Mouse (Mus musculus): ENCODE results near the gene Zp3. TPM values are rescaled to one million over a fixed set of nuclear protein-coding genes. Genes with fewer than 3 reads are reported as not detected.
A peak's percentile ranks its signal among the peaks of the same experiment; 100 is the strongest.

The Zp3 gene
- polyA plus RNA-seq (2014; fragmentation: Nextera tagmentation; extraction: Ambion mirVana): not detected in 2 replicates

- no peaks in the 10 kb centered on the region for H3K9me3 ChIP-seq (ENCODE audit: control insufficient read depth, low read length)
- no peak within 1 kb of the TSS for H3K27ac ChIP-seq (ENCODE audit: low read depth, low read length)
- H3K27me3 ChIP-seq (replicated peaks; ENCODE audit: control insufficient read depth, insufficient read depth, low read length): no peaks in the 10 kb centered on the region
- no peak within 1 kb of the TSS for H3K9ac ChIP-seq (ENCODE audit: low read depth, low read length)
- DNase-seq (ENCODE audit: low spot score) (no peak), ATAC-seq (replicated peaks; ENCODE audit: low FRiP score) (no peak)
- no peak within 1 kb of the TSS for H3K4me3 ChIP-seq (ENCODE audit: low read depth, low read length)
- no peak within 1 kb of the TSS for H3K4me2 ChIP-seq
- H3K36me3 ChIP-seq (ENCODE audit: control insufficient read depth, insufficient read depth, low read length): no peaks in the 10 kb centered on the region
- WGBS: 62% methylated on average over 8 of the region's 8 CpGs
- H3K4me1 ChIP-seq (replicated peaks; ENCODE audit: control insufficient read depth, insufficient read depth, low read length): no peaks in the 10 kb centered on the region
Observed at GRCm38 (mm10) chr5:135979904-135980303, at the start of gene Zp3. Gene Zp3, plus strand, starts transcription at chr5:135980099.

- no peak for ATAC-seq (replicated peaks; ENCODE audit: low FRiP score)
- Histone ChIP-seq H3K4me1 (replicated peaks; ENCODE audit: control insufficient read depth, insufficient read depth, low read length) (peaks cover 16% of the 10 kb centered on the region), H3K9ac (ENCODE audit: low read depth, low read length) (no peak overlapping the region)
Observed at GRCm38 (mm10) chr5:135931526-135931925, 48.4 kb upstream of the Zp3 start.

GRCm38 (mm10) chr5:135932359-135932758, 47.5 kb upstream of the Zp3 start:
- Histone ChIP-seq H3K4me3 (ENCODE audit: low read depth, low read length) (no peak overlapping the region), H3K27ac (ENCODE audit: low read depth, low read length) (no peak overlapping the region), H3K27me3 (replicated peaks; ENCODE audit: control insufficient read depth, insufficient read depth, low read length) (no peaks in the 10 kb centered on the region), H3K4me1 (replicated peaks; ENCODE audit: control insufficient read depth, insufficient read depth, low read length) (peaks cover 16% of the 10 kb centered on the region), H3K9ac (ENCODE audit: low read depth, low read length) (no peak overlapping the region), H3K36me3 (ENCODE audit: control insufficient read depth, insufficient read depth, low read length) (peaks cover 30% of the 10 kb centered on the region), H3K4me2 (peak overlapping the region; percentile 65), H3K9me3 (ENCODE audit: control insufficient read depth, low read length) (no peaks in the 10 kb centered on the region)
- 88% methylated on average over 2 of the region's 2 CpGs for WGBS
- ATAC-seq (replicated peaks; ENCODE audit: low FRiP score) (no peak), DNase-seq (ENCODE audit: low spot score) (no peak)

More at GRCm38 (mm10) chr5:135931526-135931925, 48.4 kb upstream of the Zp3 start:
- no peaks in the 10 kb centered on the region for H3K27me3 ChIP-seq (replicated peaks; ENCODE audit: control insufficient read depth, insufficient read depth, low read length)
- H3K36me3 ChIP-seq (ENCODE audit: control insufficient read depth, insufficient read depth, low read length): peaks cover 35% of the 10 kb centered on the region
- no peak for DNase-seq (ENCODE audit: low spot score)
- 86% methylated on average over 9 of the region's 9 CpGs for WGBS
- H3K4me3 ChIP-seq (ENCODE audit: low read depth, low read length): no peak overlapping the region
- no peak overlapping the region for H3K27ac ChIP-seq (ENCODE audit: low read depth, low read length)
- no peaks in the 10 kb centered on the region for H3K9me3 ChIP-seq (ENCODE audit: control insufficient read depth, low read length)
- no peak overlapping the region; the same call in 1 of the 2 replicates for H3K4me2 ChIP-seq

DNA sequence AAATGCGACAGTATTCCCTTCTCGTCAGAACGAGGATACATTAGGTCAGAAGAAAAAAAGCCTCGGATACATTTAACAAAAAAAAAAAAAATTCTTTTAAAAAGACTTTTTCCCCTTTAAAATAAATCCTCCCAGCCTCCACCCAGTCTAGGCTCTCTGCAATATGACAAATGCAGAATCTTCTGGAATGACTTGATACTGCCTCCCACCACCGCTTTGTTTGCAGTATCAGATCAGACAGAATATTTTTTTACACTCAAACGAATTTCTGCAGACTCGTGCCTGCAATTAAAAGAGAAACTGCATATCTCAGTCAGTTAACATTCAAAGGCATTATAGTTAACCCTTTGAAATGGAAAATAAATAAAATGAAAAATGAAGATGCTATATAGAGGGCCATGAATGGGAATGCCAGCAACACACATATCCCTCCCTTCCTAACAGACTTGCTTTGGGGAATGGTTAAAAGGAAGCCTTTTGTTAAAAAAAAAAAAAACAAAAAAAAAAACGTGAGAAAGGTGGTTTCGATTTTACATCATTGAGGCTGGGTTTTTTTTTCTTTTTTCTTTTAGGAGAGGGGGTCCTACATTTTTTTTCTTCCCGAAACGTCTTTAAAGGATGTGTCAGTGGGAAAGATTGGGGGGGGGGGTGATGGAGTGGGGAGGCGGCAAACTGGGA, 46.5 kb upstream of the Zp3 start:
- peak overlapping the region; percentile 98 for H3K27ac ChIP-seq (ENCODE audit: low read depth, low read length)
- 13% methylated on average over 12 of the region's 12 CpGs for WGBS
- DNase-seq (ENCODE audit: low spot score) (no peak), ATAC-seq (replicated peaks; ENCODE audit: low FRiP score) (no peak)
- no peaks in the 10 kb centered on the region for H3K9me3 ChIP-seq (ENCODE audit: control insufficient read depth, low read length)
- peaks cover 24% of the 10 kb centered on the region for H3K36me3 ChIP-seq (ENCODE audit: control insufficient read depth, insufficient read depth, low read length)
- H3K9ac ChIP-seq (ENCODE audit: low read depth, low read length): peak overlapping the region; percentile 95
- H3K4me3 ChIP-seq (ENCODE audit: low read depth, low read length): peak overlapping the region; percentile 89
- H3K27me3 ChIP-seq (replicated peaks; ENCODE audit: control insufficient read depth, insufficient read depth, low read length): no peaks in the 10 kb centered on the region
- H3K4me1 ChIP-seq (replicated peaks; ENCODE audit: control insufficient read depth, insufficient read depth, low read length): peaks cover 16% of the 10 kb centered on the region
- peak overlapping the region; percentile 65 for H3K4me2 ChIP-seq

- peak overlapping the region; percentile 89 for H3K4me3 ChIP-seq (ENCODE audit: low read depth, low read length)
- peaks cover 16% of the 10 kb centered on the region for H3K4me1 ChIP-seq (replicated peaks; ENCODE audit: control insufficient read depth, insufficient read depth, low read length)
- no peaks in the 10 kb centered on the region for H3K27me3 ChIP-seq (replicated peaks; ENCODE audit: control insufficient read depth, insufficient read depth, low read length)
- no peak for DNase-seq (ENCODE audit: low spot score)
- H3K27ac ChIP-seq (ENCODE audit: low read depth, low read length): peak overlapping the region; percentile 98
- H3K4me2 ChIP-seq: peak overlapping the region; percentile 65
- ATAC-seq (replicated peaks; ENCODE audit: low FRiP score): peak; percentile 69
- H3K9me3 ChIP-seq (ENCODE audit: control insufficient read depth, low read length): no peaks in the 10 kb centered on the region
- WGBS: under 1% methylated on average over 33 of the region's 35 CpGs
- peak overlapping the region; percentile 95 for H3K9ac ChIP-seq (ENCODE audit: low read depth, low read length)
- peaks cover 22% of the 10 kb centered on the region for H3K36me3 ChIP-seq (ENCODE audit: control insufficient read depth, insufficient read depth, low read length)
Observed at GRCm38 (mm10) chr5:135933900-135934441, 45.9 kb upstream of the Zp3 start.

GRCm38 (mm10) chr5:135934481-135935175, 45.3 kb upstream of the Zp3 start, which contains the start of gene Ywhag:
Gene Ywhag, minus strand, starts transcription at chr5:135934616.
- Histone ChIP-seq H3K4me2 (peak within 1 kb of the TSS; percentile 65), H3K27ac (ENCODE audit: low read depth, low read length) (peak within 1 kb of the TSS; percentile 98), H3K9me3 (ENCODE audit: control insufficient read depth, low read length) (no peaks in the 10 kb centered on the region), H3K27me3 (replicated peaks; ENCODE audit: control insufficient read depth, insufficient read depth, low read length) (no peaks in the 10 kb centered on the region), H3K4me1 (replicated peaks; ENCODE audit: control insufficient read depth, insufficient read depth, low read length) (peaks cover 16% of the 10 kb centered on the region), H3K4me3 (ENCODE audit: low read depth, low read length) (peak within 1 kb of the TSS; percentile 89), H3K9ac (ENCODE audit: low read depth, low read length) (peak within 1 kb of the TSS; percentile 95), H3K36me3 (ENCODE audit: control insufficient read depth, insufficient read depth, low read length) (peaks cover 17% of the 10 kb centered on the region)
- ATAC-seq (replicated peaks; ENCODE audit: low FRiP score) (peak; percentile 94), DNase-seq (ENCODE audit: low spot score) (peak; percentile 97)
- WGBS: under 1% methylated on average over 47 of the region's 48 CpGs

- peak overlapping the region; percentile 95 for H3K9ac ChIP-seq (ENCODE audit: low read depth, low read length)
- peak overlapping the region; percentile 98 for H3K27ac ChIP-seq (ENCODE audit: low read depth, low read length)
- H3K4me1 ChIP-seq (replicated peaks; ENCODE audit: control insufficient read depth, insufficient read depth, low read length): peaks cover 16% of the 10 kb centered on the region
- H3K4me2 ChIP-seq: peak overlapping the region; percentile 65
- 52% methylated on average over 7 of the region's 7 CpGs for WGBS
- peak overlapping the region; percentile 89 for H3K4me3 ChIP-seq (ENCODE audit: low read depth, low read length)
- no peaks in the 10 kb centered on the region for H3K9me3 ChIP-seq (ENCODE audit: control insufficient read depth, low read length)
- ATAC-seq (replicated peaks; ENCODE audit: low FRiP score) (peak; percentile 8; the same call in 1 of the 2 replicates), DNase-seq (ENCODE audit: low spot score) (no peak)
- peaks cover 13% of the 10 kb centered on the region for H3K36me3 ChIP-seq (ENCODE audit: control insufficient read depth, insufficient read depth, low read length)
- no peaks in the 10 kb centered on the region for H3K27me3 ChIP-seq (replicated peaks; ENCODE audit: control insufficient read depth, insufficient read depth, low read length)
Observed at GRCm38 (mm10) chr5:135935176-135935523, 44.7 kb upstream of the Zp3 start.

GRCm38 (mm10) chr5:135935641-135936190, 44.2 kb upstream of the Zp3 start:
- Histone ChIP-seq H3K27ac (ENCODE audit: low read depth, low read length) (peak overlapping the region; percentile 98; the same call in 1 of the 2 replicates), H3K9ac (ENCODE audit: low read depth, low read length) (no peak overlapping the region), H3K4me2 (peak overlapping the region; percentile 65), H3K9me3 (ENCODE audit: control insufficient read depth, low read length) (no peaks in the 10 kb centered on the region), H3K27me3 (replicated peaks; ENCODE audit: control insufficient read depth, insufficient read depth, low read length) (no peaks in the 10 kb centered on the region), H3K36me3 (ENCODE audit: control insufficient read depth, insufficient read depth, low read length) (peaks cover 8% of the 10 kb centered on the region), H3K4me1 (replicated peaks; ENCODE audit: control insufficient read depth, insufficient read depth, low read length) (peaks cover 16% of the 10 kb centered on the region), H3K4me3 (ENCODE audit: low read depth, low read length) (no peak overlapping the region)
- DNase-seq (ENCODE audit: low spot score) (no peak), ATAC-seq (replicated peaks; ENCODE audit: low FRiP score) (no peak)
- 78% methylated on average over 6 of the region's 6 CpGs for WGBS
